Mouse (Mus musculus) embryonic facial prominence, embryonic 10.5 days (tissue): Measurements from ENCODE around the gene Ankmy2. TPM values are rescaled to one million over a fixed set of nuclear protein-coding genes. Genes with fewer than 3 reads are reported as not detected.
"Not testable (repeated sequence)": the region's sequence is repeated elsewhere in the genome, so short reads cannot be mapped to it uniquely, and the experiment has no call there.

Experiments
- DNase-seq: peaks from one replicate; pipeline ENCODE4 v3.0.0-alpha.2; 2017; ENCODE audit warnings: low spot score
- H3K27ac ChIP-seq: fragments of 300-500 bp; sonication (generic); replicated peaks from 2 replicates; pipeline ENCODE4 v1.5.1; 2016; ENCODE audit warnings: mild to moderate bottlenecking
- H3K27me3 ChIP-seq: fragments of 300-500 bp; sonication (generic); replicated peaks from 2 replicates; pipeline ENCODE4 v1.6.1; 2016; ENCODE audit warnings: low read depth, mild to moderate bottlenecking; ENCODE audit not compliant: poor library complexity, severe bottlenecking
- H3K36me3 ChIP-seq: fragments of 300-500 bp; sonication (generic); replicated peaks from 2 replicates; pipeline ENCODE4 v1.6.1; 2016; ENCODE audit warnings: mild to moderate bottlenecking, moderate library complexity
- H3K4me1 ChIP-seq: fragments of 300-500 bp; sonication (generic); 2 replicates; pipeline ENCODE4 v1.6.1; 2016
- H3K4me3 ChIP-seq: fragments of 300-500 bp; sonication (generic); 2 replicates; pipeline ENCODE4 v1.5.1; 2016; ENCODE audit warnings: mild to moderate bottlenecking, moderate library complexity
- H3K9me3 ChIP-seq: fragments of 300-500 bp; sonication (generic); 2 replicates; pipeline ENCODE4 v1.6.1; 2016; ENCODE audit warnings: mild to moderate bottlenecking
- WGBS: fragments of 180-500 bp; shearing (Covaris S2); methylation state at CpG from one replicate; pipeline ENCODE4 v1.1.7; 2016; 5-methylcytosine and 5-hydroxymethylcytosine counted together
- polyA plus RNA-seq: library from polyadenylated mRNA; unstranded; fragments of >200 nt; fragmentation: Nextera tagmentation; extraction: Ambion mirVana; gene quantifications from 2 replicates; pipeline ENCODE4 v1.2.1, GENCODE M21; 2016

The Ankmy2 gene
- polyA plus RNA-seq, 1 experiment from 2014 or later = 25.7 TPM

DNA sequence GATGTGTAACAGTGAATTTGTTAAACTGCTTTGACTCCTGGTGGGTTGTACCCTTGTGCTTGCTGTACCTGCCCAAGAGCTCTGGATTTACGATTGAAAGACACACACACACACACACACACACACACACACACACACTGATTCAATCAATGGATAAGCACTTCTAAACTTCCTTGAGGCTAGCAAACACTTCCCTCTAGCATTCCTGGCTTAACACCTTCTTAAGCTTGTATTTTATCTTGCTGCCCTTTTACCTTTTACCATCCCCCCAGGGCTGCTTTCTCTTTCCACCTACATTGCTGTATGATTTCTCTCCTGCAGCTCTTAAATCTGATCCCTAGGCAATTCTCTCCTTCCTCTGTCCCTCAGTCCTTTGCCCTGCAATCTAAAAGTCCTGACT lies 8.4 kb downstream of the Ankmy2 start:
- DNase-seq = no peak
- Histone ChIP-seq H3K27ac (no peak overlapping the region), H3K4me1 (peaks cover 24% of the 10 kb centered on the region), H3K27me3 (no peaks in the 10 kb centered on the region), H3K4me3 (no peak overlapping the region), H3K9me3 (no peaks in the 10 kb centered on the region), H3K36me3 (peaks cover 8% of the 10 kb centered on the region)
- 27% methylated on average over 1 of the region's 1 CpGs for WGBS

DNA sequence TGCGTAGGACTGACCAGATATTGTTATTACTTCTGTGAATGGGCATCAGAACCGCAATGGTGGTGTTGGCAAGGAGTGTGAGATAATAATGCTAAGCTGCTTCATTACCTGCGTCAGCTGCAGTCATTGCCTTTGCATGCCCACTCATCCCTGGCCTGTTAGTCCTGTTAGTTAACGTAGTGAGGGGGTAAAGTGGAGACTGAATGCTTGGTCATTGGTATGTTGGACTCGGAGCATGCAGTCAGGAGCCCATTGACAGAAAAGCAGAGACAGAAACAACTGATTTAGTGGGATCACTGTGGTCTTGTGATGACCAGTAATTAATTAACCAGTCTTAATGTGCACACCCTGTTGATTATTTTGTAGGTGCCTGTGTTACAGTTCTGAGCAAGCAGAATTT lies 20.3 kb downstream of the Ankmy2 start:
- Histone ChIP-seq H3K9me3 (no peaks in the 10 kb centered on the region), H3K4me3 (no peak overlapping the region), H3K27ac (no peak overlapping the region), H3K4me1 (no peaks in the 10 kb centered on the region), H3K27me3 (no peaks in the 10 kb centered on the region), H3K36me3 (peaks cover 66% of the 10 kb centered on the region)
- DNase-seq = no peak
- 93% methylated on average over 5 of the region's 5 CpGs for WGBS

DNA sequence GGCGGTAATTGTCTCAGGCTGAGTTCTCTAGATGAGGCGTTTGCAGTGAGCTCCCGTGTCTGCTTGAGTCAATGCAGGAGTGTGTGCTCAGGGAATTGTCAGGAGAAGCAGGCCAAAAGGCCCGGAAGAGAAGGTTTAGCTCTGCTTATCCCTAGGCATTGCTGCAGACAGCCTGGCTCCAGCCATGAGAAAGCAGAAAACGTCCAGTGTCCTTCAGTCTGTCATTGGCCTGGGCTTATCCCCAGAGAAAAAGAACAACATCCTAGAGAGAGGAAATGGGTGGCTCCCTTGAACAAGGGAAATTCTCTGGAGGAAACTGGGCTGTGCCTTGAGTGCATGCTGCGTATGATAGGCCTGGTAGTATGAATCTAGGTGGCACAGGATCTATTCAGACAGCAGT lies 25.7 kb downstream of the Ankmy2 start:
- 84% methylated on average over 6 of the region's 6 CpGs for WGBS
- Histone ChIP-seq H3K4me3 (no peak overlapping the region), H3K27ac (no peak overlapping the region), H3K9me3 (no peaks in the 10 kb centered on the region), H3K4me1 (no peaks in the 10 kb centered on the region), H3K36me3 (peaks cover 59% of the 10 kb centered on the region), H3K27me3 (no peaks in the 10 kb centered on the region)
- DNase-seq = no peak

DNA sequence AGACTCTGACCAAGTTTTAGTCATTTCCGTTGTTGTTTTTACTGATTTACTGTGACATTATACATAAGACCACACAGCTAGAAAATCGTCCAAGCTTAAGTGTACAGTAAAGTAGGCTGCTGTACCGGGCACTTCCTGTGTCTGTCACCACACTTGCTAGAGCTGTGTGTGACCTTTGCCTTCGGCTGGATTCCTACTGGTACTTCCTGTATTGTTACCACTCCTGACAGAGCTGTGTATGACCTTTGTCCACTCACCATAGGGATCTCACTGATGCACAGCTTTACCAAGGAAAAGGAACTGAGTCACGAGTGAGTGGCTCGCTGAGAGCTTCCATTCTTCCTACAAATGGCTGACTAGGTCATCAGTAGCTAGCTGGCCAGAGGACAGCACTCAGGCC lies 30.2 kb downstream of the Ankmy2 start:
- H3K27ac ChIP-seq = no peak overlapping the region
- no peaks in the 10 kb centered on the region for H3K4me1 ChIP-seq
- peaks cover 84% of the 10 kb centered on the region for H3K36me3 ChIP-seq
- no peak overlapping the region for H3K4me3 ChIP-seq
- no peaks in the 10 kb centered on the region for H3K9me3 ChIP-seq
- no peaks in the 10 kb centered on the region for H3K27me3 ChIP-seq
- WGBS = 68% methylated on average over 6 of the region's 6 CpGs
- DNase-seq = no peak

DNA sequence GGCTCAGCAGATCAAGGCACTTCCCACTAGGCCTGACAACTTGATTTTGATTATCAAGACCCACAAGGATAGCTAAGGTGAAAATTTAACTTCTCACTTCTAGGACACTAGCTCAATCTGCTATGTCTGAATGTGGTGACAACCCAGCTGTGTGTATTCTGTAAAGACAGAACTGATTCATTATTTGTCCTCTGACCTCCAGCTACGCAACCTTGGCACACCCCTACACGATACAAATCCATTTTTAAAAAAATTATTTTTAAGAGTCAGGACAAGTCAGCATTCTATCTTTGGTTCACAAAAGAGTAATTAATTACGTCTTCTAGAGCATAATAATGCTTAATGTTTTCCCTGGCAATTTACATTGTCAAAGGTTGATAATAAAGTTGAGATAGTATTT lies 32.7 kb downstream of the Ankmy2 start:
- Histone ChIP-seq H3K27me3 (no peaks in the 10 kb centered on the region), H3K36me3 (peaks cover 80% of the 10 kb centered on the region), H3K9me3 (no peaks in the 10 kb centered on the region), H3K4me3 (no peak overlapping the region), H3K4me1 (no peaks in the 10 kb centered on the region), H3K27ac (no peak overlapping the region)
- DNase-seq = no peak
- 96% methylated on average over 3 of the region's 3 CpGs for WGBS

DNA sequence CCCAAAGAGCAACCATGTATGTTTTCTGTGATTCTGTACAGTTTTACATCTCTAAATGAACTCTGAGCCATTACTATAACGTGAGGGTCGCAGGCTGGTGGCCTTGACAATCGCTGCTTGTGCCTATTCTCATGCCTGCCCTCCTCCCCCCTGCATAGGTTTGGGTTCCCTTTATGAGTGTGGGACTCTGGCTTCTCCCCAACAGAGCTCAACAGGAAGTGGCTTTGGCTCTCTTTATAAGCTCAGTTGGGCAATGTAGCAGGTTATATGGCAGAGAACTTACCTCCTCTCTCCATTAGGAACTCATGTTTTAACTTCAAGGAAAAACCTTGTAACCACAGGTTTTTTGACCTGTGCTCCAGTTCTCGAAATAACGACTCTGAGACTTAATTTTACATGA lies 33.4 kb downstream of the Ankmy2 start:
- 87% methylated on average over 5 of the region's 5 CpGs for WGBS
- no peaks in the 10 kb centered on the region for H3K4me1 ChIP-seq
- H3K27ac ChIP-seq = no peak overlapping the region
- no peaks in the 10 kb centered on the region for H3K27me3 ChIP-seq
- H3K4me3 ChIP-seq = no peak overlapping the region
- no peak for DNase-seq
- peaks cover 88% of the 10 kb centered on the region for H3K36me3 ChIP-seq
- H3K9me3 ChIP-seq = no peaks in the 10 kb centered on the region

DNA sequence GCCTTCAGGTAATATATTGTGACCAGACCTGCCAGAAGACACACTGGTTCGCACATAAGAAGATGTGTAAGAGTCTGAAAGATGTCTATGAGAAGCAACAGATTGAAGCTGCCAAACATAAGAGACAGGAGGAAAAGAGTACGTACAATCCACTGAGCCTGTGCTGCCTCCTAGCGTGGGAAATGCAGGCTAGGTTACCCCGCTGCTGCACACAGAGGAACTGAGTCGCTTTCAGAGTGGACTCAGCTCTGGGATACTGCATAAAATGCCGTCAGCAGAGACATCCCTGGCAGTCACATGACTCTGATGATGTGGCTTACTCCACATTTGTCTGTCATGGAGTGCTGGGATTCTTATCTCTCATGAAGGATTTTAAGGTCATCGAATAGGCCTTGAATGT lies 38.1 kb downstream of the Ankmy2 start:
- Histone ChIP-seq H3K4me1 (no peaks in the 10 kb centered on the region), H3K4me3 (no peak overlapping the region), H3K27ac (no peak overlapping the region), H3K9me3 (peaks cover 22% of the 10 kb centered on the region; the same call in 1 of the 2 replicates), H3K27me3 (no peaks in the 10 kb centered on the region), H3K36me3 (peaks cover 85% of the 10 kb centered on the region)
- DNase-seq = no peak
- WGBS = 94% methylated on average over 7 of the region's 7 CpGs

DNA sequence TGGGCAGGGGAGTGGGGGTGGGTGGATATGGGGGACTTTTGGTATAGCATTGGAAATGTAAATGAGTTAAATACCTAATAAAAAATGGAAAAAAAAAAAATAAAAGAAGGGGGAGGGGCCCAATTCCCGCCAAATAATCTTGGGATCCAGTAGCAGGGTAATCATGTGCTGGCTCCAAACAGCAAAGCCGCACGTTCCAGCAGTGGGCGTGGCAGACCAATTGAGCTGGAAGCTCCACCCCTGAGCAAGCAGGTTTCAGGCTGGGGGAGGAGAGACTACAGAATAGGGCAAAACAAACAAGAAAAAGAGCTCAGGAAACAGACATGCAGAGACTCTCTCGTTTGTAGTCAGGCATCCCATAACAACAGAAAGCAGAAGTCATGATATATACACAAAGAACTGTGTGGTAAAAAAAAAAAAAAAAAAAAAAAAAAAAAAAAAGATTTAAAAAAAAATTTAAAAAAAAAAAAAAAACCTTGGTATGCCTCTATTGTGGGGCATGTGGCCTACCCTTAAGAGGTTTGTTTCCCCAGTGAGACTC lies 48.7 kb downstream of the Ankmy2 start:
- not testable (repeated sequence) for H3K4me3 ChIP-seq, H3K27ac ChIP-seq, DNase-seq, H3K9me3 ChIP-seq, H3K27me3 ChIP-seq, H3K36me3 ChIP-seq, H3K4me1 ChIP-seq
- WGBS = 55% methylated on average over 5 of the region's 5 CpGs

DNA sequence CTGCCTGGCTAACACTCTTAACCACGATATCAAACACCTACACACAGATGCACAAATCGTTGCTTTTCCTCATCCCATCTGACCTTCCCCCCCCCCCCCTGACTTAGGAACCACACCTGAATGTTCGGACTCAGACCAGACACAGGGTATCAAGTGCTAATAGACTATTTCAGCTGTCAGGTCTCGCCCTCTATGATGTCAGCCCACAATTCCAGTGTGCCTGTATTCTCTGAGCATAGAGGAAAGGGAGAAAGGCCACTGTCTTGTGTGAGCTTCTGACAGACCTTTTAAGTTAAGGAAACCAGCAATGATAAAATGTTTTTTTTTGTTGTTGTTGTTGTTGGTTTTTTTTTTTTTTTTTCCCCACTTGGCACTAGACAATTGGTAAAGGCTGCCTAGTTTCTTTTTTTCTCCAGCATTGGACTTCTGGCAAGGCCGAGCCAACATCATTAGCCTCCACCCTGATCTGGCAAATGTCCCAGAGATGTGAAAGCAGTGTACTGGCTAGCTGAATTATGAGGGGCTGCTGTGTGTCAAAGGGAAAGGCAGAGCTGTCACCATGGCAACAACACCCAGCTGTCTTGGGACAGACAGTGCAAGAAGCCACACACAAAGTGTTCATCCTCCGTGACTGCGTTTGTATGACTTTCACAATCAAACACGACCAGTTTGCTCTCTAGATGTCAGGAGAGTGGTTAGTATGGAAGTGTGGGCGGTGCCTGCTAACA lies 50.3 kb downstream of the Ankmy2 start:
- no peaks in the 10 kb centered on the region for H3K36me3 ChIP-seq
- no peaks in the 10 kb centered on the region for H3K27me3 ChIP-seq
- peak; percentile 57 for DNase-seq
- peaks cover 6% of the 10 kb centered on the region for H3K4me1 ChIP-seq
- H3K4me3 ChIP-seq = no peak overlapping the region
- no peak overlapping the region for H3K27ac ChIP-seq
- H3K9me3 ChIP-seq = no peaks in the 10 kb centered on the region
- 76% methylated on average over 9 of the region's 9 CpGs for WGBS

DNA sequence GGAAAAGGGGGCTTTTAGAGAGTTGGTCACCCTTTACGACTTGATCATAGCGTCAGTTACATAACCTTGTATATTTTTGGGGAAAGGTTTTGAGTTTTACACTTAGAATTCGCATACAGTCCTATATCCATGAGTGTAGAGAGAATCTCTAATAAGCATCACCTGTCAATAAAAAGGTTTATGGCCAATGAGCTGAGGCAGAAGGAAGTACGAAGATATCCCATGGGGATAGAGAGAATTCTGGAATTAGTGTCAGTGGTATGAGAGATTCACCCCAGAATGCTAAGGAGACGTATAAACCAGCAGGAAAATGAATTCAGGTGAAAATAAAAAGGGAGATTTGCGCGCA lies 50.9 kb downstream of the Ankmy2 start:
- Histone ChIP-seq H3K27me3 (no peaks in the 10 kb centered on the region), H3K36me3 (no peaks in the 10 kb centered on the region), H3K4me3 (no peak overlapping the region), H3K9me3 (no peaks in the 10 kb centered on the region), H3K4me1 (peaks cover 6% of the 10 kb centered on the region), H3K27ac (no peak overlapping the region)
- 88% methylated on average over 7 of the region's 7 CpGs for WGBS
- DNase-seq = no peak

DNA sequence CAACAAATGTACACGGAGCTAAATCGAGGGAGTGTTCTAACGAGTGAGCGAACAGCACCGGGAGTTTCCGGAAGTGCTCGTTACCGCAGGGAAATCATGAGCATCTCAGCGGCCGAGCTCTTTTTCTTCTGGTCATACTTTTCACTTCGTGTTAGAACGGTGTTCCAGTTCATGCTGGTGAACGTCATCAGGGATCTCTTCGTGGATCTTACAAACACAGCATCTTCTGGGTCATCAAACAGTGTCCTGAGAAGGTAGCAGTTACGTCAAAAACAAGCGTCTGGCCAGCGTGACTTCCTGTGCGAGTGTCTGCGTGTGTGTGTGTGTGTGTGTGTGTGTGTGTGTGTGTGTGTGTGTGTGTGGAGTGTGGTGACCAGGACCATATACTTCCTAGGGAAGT lies 51.5 kb downstream of the Ankmy2 start:
- H3K9me3 ChIP-seq = no peaks in the 10 kb centered on the region
- H3K36me3 ChIP-seq = no peaks in the 10 kb centered on the region
- no peaks in the 10 kb centered on the region for H3K27me3 ChIP-seq
- no peak overlapping the region for H3K4me3 ChIP-seq
- H3K4me1 ChIP-seq = peaks cover 6% of the 10 kb centered on the region
- whole genome bisulfite sequencing = 82% methylated on average over 19 of the region's 19 CpGs
- no peak overlapping the region for H3K27ac ChIP-seq
- DNase-seq = no peak

DNA sequence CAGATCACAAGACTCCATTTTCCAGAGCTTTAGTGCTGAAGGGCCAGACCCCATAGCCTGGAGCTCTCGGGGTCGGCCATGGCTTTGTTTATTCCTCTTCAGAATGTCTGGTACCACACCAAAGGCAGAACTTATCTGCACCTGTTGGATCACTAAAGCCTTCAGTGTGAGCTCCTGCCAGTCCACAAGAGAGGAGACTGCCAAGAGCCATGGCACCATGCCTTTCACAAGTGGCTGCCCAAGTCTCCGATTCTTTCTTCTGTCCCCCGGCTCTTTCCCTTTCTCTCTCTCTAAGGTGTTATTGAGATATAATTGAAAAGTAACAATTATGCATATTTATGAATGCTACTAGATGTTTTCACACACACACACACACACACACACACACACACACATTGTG lies 53.2 kb downstream of the Ankmy2 start:
- no peaks in the 10 kb centered on the region for H3K36me3 ChIP-seq
- no peaks in the 10 kb centered on the region for H3K27me3 ChIP-seq
- 83% methylated on average over 4 of the region's 4 CpGs for WGBS
- H3K9me3 ChIP-seq = no peaks in the 10 kb centered on the region
- peaks cover 6% of the 10 kb centered on the region for H3K4me1 ChIP-seq
- no peak overlapping the region for H3K4me3 ChIP-seq
- DNase-seq = no peak
- H3K27ac ChIP-seq = no peak overlapping the region

DNA sequence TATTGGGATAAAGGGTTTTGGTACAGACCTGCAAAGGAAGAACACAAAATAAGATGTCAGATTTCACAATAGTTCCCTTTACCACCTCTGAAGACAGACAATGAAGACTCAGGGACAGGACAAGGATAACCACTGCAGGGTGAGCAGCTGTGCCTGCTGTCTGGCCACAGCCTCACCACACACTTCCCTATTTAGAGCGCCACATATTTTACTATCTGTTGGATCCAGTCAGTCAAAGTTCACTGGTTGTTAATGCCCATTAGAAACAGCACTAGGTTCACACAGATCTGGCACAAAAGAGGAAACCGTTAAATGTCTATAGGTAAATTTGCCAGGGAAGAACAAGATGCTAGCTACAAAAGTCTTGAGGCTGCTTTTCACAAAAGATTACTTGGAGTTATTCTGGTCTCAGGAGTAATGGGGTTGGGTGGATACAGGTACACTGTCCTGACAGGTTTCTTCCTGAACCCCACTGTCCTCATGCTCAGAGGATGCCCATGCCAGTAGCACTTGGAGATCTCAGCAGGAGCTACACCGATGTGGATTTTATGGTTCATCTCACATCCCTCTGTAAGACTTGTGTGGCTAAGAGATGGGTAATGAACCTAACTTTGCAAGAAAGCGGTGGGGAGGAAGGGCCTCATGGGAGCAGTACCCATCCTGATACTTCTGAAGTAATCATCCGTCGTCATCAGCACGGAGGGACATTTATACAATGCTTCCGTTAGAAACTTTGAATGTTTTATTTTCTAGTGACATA lies 57.7 kb downstream of the Ankmy2 start:
- Histone ChIP-seq H3K27me3 (peaks cover 6% of the 10 kb centered on the region; the same call in 1 of the 2 replicates), H3K4me3 (no peak overlapping the region), H3K4me1 (peaks cover 12% of the 10 kb centered on the region; the same call in 1 of the 2 replicates), H3K9me3 (no peaks in the 10 kb centered on the region), H3K27ac (no peak overlapping the region), H3K36me3 (no peaks in the 10 kb centered on the region)
- 51% methylated on average over 8 of the region's 8 CpGs for WGBS
- no peak for DNase-seq
